Mouse (Mus musculus) T-helper 2 cell (primary cell): Measurements from ENCODE around the gene Ccdc120.
"Not testable (repeated sequence)": the region's sequence is repeated elsewhere in the genome, so short reads cannot be mapped to it uniquely, and the experiment has no call there.

Source experiments
- in situ Hi-C: fragments of 300-600 bp; cut with MboI, MseI; formaldehyde crosslinking; loops from one replicate; pipeline ENCODE4 v1.15.1; 2025; ENCODE audit warnings: high pct_unique_total_duplicates

The Ccdc120 gene

DNA sequence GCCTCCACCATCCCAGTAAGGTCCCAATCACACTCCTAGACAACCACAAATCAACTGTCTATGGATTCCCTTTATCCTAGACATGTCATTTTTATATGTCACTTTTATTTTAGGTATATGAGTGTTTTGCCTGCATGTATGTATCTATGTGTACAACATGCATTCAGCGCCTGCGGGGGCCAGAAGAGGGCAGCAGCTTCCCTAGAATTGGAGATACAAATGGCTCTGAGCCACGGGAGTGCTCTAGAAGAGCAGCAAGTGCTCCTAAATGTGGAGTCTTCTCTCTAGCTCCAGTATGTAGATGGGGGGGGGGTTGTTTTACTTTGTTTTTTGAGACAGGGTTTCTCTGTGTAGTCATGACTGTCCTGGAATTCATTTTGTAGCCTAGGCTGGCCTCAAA, 2.9 kb upstream of the Ccdc120 start:
- in situ Hi-C loops, result not testable (repeated sequence)

DNA sequence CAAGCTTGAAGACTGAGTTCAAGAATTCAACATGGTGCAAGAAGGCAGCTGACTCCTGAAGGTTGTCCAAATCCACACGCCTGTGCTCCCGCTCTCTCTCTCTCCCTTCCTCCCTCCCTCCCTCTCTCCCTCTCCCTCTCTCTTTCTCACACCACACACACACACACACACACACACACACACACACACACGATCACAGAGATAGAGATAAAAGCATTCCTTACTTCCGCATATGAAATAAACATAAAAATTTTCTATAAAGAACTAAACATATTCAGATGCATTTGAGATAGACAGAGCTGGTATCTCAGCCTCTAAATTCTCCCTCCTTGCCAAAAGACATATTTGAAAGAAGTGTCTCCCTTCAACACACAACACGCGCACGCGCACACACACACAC, 5.3 kb downstream of the Ccdc120 start:
- in situ Hi-C loops, result no loop called here

- in situ Hi-C loops, result no loop called here
These were observed 5.8 kb downstream of the Ccdc120 start for GRCm38 (mm10) chrX:7744940-7745339.

- in situ Hi-C loops, result no loop called here
These were observed 7.2 kb downstream of the Ccdc120 start for GRCm38 (mm10) chrX:7743470-7743869.

DNA sequence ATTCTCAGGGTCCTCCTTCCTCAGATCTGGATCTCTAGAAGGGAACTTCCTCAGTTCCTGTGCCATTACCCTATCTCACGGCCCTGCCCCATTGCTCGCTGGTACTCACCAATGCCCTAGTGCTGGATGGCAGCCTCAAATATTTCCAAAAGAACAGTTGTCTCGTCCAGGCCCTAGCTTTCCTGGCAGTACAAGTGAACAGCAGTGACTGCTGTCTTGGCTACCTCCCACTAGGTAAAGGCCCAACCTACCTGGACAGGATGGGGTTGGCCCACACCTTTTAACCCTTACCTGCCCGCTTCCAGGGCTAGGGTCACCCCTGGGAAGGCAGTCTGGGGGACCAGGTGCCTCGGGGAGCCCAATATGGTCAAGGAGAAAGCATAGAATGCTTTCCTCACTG, 9.6 kb downstream of the Ccdc120 start:
- in situ Hi-C loops, result no loop called here

- in situ Hi-C loops, result no loop called here
These were observed 10.5 kb downstream of the Ccdc120 start for GRCm38 (mm10) chrX:7740082-7740819.

- in situ Hi-C loops, result no loop called here
These were observed 11.2 kb downstream of the Ccdc120 start for GRCm38 (mm10) chrX:7739336-7740081.

DNA sequence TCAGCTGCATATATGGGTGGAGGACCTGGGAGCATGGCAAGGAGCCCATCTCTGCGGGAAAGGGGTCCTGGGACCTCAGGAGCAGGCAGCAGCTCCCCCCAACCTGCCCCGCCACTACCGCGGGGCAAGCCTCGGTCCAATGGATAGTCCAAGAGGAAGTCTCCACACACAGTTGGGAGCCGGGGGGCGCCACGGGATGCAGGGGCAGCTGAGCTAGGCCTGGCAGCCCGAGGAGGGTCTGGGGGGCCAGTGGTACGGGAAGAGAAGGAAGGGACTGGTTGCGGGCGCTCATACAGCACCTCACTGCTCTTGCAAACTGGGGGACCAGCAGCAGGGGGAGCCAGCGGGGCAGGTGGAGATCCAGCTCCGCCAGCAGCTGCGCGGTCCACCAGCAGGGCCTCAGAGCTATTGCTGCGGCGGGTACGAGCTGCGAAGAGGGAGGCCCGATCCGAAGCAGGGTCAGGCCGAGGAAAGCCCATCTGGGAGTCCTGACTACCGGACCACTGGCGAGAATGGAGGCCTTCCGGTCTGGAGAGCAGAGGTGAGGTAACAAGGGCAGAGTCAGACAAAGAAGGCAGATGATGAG, 17.0 kb downstream of the Ccdc120 start:
- in situ Hi-C loops, result no loop called here

- in situ Hi-C loops, result no loop called here
These were observed 21.8 kb downstream of the Ccdc120 start for GRCm38 (mm10) chrX:7728922-7729265.

GRCm38 (mm10) chrX:7728215-7728921, 22.3 kb downstream of the Ccdc120 start, which contains the start of gene Praf2:
Praf2 (plus strand) TSS chrX:7728439.
- in situ Hi-C loops, result no loop called here

DNA sequence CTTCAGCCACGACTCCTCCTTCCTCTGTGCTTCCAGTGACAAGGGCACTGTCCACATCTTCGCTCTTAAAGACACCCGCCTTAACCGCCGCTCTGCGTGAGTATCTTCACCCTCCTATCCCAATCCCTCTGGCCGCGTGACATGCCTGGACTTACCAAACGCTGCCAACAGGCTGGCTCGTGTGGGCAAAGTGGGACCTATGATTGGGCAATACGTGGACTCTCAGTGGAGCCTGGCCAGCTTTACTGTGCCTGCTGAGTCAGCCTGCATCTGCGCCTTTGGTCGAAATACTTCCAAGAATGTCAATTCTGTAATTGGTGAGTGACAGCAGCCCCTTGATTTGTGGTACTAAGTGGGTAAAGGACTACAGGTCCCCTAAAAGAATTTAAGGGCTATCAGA, 23.5 kb downstream of the Ccdc120 start:
- in situ Hi-C loops, result no loop called here

GRCm38 (mm10) chrX:7725841-7726240, 24.9 kb downstream of the Ccdc120 start:
- in situ Hi-C loops, result no loop called here

- in situ Hi-C loops, result no loop called here
These were observed 26.6 kb downstream of the Ccdc120 start for GRCm38 (mm10) chrX:7724135-7724534.

DNA sequence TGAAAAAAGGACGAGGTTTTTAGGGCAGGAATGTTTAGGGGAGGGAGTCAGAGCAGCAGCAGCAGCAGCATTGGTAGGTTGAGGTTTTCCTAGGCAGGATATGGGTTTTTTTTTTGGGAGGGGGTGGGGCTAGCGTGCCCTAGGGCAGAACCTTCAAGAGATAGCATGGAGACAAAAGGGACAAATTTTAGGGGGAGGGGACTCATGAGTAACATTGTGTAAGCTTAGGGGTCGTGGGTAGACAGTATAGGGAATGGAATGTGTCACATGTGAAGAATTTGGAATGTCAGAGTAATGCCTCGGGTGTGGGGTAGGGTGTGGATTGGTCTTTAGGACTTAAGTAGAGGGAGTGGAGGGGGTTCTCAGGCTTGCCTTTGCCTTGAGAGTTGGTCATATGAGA, 28.0 kb downstream of the Ccdc120 start:
- in situ Hi-C loops, result no loop called here

GRCm38 (mm10) chrX:7722282-7722611, 28.5 kb downstream of the Ccdc120 start:
- in situ Hi-C loops, result no loop called here

GRCm38 (mm10) chrX:7721514-7722281, 29.0 kb downstream of the Ccdc120 start, which contains the start of gene Gm45208:
Gm45208 (plus strand) TSS chrX:7722245.
- in situ Hi-C loops, result no loop called here

- in situ Hi-C loops, result not testable (repeated sequence)
These were observed 34.6 kb downstream of the Ccdc120 start for GRCm38 (mm10) chrX:7716058-7716457.

DNA sequence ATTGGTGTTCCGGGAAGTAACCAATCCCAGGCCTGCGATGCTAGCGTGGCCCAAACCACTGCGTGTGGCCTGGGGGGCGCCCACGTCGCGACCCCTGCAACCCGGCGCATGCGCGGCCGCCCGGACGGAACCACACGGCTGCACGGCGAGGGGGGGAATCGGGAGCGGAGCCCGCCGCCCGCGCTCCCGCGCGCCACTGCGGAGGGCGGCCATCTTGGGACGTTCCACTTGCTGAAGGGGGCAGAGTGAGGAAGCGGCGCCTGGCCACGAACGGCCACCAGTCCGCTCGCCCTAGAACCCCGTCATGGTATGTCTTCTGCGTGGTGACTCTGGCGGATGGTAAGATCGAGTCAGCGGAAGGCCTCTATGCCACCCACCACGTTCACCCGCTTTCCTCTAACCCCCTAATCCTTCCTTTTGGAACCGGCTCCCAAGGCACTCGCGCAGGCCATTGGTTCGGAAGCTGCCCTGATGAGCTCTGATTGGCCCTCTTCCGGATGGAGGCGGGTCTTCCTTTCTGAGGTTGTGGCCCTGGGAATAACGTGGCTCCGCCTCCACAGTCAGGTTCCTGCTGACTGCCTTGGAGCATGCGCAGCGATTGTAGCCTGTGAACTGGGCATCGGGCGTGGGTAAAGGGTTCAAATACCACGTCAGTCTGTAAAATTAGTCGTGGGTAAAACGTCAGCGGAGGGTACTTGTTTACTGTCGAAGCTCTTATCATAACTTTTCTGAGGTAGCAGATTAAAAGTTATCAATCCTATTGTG, 36.4 kb downstream of the Ccdc120 start, which contains the start of gene Wdr45:
Gene Wdr45 (plus strand): TSS at position 199 of the 765 bp plus-strand sequence.
- in situ Hi-C loops, result not testable (repeated sequence)

DNA sequence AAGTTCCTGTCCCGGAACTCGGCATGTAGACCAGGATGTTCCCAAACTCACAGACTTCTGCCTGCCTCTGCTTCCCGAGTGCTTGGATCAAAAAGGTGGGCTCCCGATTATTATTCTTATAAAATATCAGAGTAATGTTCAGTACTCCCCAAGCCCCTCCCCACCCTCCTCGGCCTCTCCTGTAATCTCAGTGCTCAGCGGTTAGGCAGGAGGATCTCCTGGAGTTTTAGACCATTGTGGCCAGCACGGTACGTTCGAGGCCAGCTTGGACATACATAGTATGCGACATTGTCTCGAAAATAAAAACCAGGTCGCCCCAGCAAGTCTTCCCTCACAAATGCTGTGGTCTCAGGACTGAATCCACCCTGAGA, 37.0 kb downstream of the Ccdc120 start:
- in situ Hi-C loops, result not testable (repeated sequence)

GRCm38 (mm10) chrX:7696954-7697381, 53.7 kb downstream of the Ccdc120 start, which contains the start of gene Gpkow:
Gpkow (plus strand) TSS chrX:7697131.
- in situ Hi-C loops, result no loop called here
